Mouse (Mus musculus): ENCODE results near the gene Srr.
A peak's percentile ranks its signal among the peaks of the same experiment; 100 is the strongest.

Gene Srr

DNA sequence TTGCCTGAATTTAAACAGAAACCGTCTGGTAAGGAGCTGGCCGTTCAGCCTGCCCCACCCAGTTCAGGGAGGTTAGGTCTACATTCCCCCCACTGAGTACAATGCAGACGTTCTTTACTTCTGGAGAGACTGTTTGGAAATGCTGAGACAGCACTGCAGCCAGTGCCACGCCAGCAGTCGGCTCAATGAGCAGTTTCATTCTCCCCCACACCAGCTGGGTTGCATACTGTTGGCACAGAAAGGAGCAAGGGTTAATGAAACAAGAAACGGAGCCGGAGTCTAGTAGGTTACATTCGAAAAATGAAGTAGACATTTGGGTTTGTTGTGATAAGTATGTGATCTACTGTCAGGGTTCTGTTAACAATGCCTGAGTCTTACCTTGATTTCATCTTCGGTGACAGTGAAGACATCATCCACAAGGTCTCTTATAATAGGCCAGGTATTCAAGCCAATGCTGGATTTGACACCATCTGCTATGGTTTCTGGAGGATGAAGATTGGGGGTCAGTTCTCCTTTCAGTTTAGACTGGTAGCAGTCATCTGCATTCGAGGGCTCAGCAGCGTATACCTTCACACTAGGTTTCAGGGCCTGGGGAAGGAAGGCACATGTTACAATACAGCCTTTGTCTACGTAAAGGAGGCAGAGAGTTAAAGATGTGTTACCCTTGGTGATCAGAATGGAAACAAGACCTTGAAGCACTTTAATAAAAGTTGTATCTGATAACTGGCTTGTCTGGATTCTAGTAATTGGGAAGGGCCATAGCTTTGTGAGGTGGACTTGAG lies 16.9 kb downstream of the Srr start:
- no peak for DNase-seq (ENCODE audit: low read depth in 2 of 2, low spot score in 2 of 2)

- no peak for DNase-seq (ENCODE audit: low read depth in 2 of 2, low spot score in 2 of 2)
These were observed 17.9 kb downstream of the Srr start for GRCm38 (mm10) chr11:74907850-74908249.

GRCm38 (mm10) chr11:74902416-74902815 lies 23.3 kb downstream of the Srr start:
- DNase-seq (ENCODE audit: low read depth in 2 of 2, low spot score in 2 of 2) = no peak

DNA sequence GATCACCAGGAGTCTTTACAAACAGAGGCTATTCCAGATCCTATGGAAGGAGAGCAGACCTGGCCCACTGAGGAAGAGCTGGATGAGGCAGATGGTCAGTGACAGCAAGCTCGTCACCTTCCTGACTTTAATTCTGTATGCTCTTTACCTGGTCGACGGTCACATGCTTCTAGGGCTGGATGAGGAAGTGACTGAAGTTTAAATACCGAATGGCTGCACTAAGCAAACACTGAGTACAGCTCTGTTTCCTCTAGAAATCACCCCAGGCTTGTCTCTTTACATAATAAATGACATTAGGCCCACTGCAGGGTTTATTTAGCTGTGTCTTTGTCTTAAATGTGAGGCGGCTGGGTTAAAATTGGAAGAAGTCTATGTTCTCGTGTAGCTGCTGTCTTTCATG lies 24.2 kb downstream of the Srr start:
- no peak for DNase-seq (ENCODE audit: low read depth in 2 of 2, low spot score in 2 of 2)

GRCm38 (mm10) chr11:74898517-74898827 lies 27.3 kb downstream of the Srr start:
- DNase-seq (ENCODE audit: low read depth in 2 of 2, low spot score in 2 of 2) = no peak

- peak; percentile 76 to 77 for DNase-seq (ENCODE audit: low read depth in 2 of 2, low spot score in 2 of 2)
These were observed 27.9 kb downstream of the Srr start, which contains the start of gene Tsr1 for GRCm38 (mm10) chr11:74897678-74898516. Tsr1 (plus strand) TSS chr11:74898071.

- peak; percentile 30 to 33 for DNase-seq (ENCODE audit: low read depth in 2 of 2, low spot score in 2 of 2)
These were observed 28.7 kb downstream of the Srr start, which contains the start of gene Sgsm2 for GRCm38 (mm10) chr11:74896901-74897677. Sgsm2 (minus strand) TSS chr11:74897060.

- peak; percentile 23 to 36 for DNase-seq (ENCODE audit: low read depth in 2 of 2, low spot score in 2 of 2)
These were observed 29.5 kb downstream of the Srr start for GRCm38 (mm10) chr11:74895980-74896900.

GRCm38 (mm10) chr11:74894619-74895018 lies 31.1 kb downstream of the Srr start:
- DNase-seq (ENCODE audit: low read depth in 2 of 2, low spot score in 2 of 2) = no peak

DNA sequence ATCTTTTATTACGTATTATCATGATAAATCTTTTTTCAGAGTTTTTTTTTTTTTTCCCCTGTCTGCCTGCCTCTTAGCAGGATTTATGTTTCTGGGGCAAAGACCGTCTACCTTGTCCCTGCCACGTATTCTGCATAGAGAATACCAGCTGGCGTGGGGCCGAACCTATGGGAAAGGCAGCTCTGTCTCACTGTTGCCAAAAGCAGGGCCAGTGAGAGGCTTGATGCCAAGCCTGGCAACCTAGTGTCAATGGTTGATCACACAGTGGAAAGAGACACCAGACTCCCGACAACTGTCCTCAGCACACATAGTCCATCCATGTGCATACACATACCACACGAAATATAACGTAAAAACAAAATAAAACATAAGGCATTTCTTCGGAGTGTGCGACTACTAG lies 42.6 kb downstream of the Srr start:
- no peak for DNase-seq (ENCODE audit: low read depth in 2 of 2, low spot score in 2 of 2)

GRCm38 (mm10) chr11:74881979-74882378 lies 43.8 kb downstream of the Srr start:
- DNase-seq (ENCODE audit: low read depth in 2 of 2, low spot score in 2 of 2) = no peak

DNA sequence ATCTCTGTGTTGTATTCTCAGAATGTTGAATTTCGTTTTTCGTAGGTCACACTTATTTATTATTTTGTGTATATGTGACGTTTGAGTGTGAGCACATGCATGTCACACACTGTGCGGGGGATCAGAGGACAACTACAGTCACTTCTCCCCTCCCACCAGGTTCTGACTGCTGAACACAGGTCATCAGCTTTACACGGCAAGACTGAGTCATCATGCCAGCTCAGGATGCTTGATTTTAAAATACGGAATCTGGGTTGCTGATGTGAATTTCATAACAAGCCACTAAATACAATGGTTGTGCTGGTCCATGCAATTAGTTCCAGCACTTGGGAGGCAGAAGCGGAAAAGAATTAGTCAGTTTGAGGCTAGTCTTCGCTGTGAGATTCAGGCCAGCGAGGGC lies 44.7 kb downstream of the Srr start:
- no peak for DNase-seq (ENCODE audit: low read depth in 2 of 2, low spot score in 2 of 2)

GRCm38 (mm10) chr11:74876801-74877200 lies 48.9 kb downstream of the Srr start:
- DNase-seq (ENCODE audit: low read depth in 2 of 2, low spot score in 2 of 2) = no peak

- no peak for DNase-seq (ENCODE audit: low read depth in 2 of 2, low spot score in 2 of 2)
These were observed 51.1 kb downstream of the Srr start for GRCm38 (mm10) chr11:74874630-74875029.

DNA sequence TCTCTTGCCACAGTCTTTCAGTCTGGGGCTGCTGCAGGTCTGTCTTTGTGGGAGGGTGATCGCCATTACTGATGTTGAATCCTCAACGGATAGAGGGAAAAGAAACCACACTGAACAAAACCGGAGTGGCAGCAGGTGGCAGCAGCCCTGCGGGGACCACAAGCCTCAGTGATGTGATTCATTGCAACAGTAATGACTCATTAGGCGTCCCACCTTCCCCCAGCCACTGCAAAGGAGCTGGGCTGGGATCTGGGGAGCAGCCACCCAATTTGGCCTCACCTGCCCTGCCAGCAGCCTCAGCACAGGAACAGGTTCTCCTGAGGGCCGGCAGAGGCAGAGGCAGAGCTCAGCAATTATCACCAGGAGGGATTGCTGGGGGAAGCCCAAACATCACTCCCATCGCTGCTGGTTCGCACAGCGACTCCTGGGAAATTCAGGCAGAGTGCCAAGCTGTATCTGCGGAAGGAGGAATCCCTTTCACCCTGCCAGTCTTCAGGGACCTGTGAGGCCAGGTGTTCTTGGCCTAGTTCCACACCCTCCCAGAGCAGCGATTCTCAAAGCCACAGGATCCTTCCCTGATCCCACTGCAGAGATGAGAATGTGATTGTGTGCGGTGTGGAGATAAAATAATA lies 54.6 kb downstream of the Srr start:
- no peak for DNase-seq (ENCODE audit: low read depth in 2 of 2, low spot score in 2 of 2)

DNA sequence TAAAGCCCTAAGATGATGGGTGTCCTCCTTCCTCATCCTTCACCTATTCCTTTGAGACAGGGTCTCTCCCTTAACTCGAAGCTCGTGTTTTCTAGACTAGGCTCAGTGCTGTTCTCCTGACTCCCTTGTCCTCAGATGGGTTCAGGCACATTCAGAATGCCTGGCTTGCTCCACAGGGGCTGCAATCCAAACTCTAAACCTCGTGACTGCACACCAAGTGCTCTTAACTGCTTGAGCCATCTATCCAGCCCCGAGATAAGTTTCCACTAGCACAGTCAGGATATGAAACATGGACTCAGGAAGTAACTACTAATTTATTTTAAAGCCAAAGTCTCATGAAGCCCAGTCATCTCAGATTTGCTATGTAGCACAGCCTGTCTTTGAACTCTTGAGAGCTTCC lies 55.2 kb downstream of the Srr start:
- no peak for DNase-seq (ENCODE audit: low read depth in 2 of 2, low spot score in 2 of 2)

GRCm38 (mm10) chr11:74869603-74870002 lies 56.1 kb downstream of the Srr start:
- no peak for DNase-seq (ENCODE audit: low read depth in 2 of 2, low spot score in 2 of 2)

GRCm38 (mm10) chr11:74868046-74868760 lies 57.5 kb downstream of the Srr start:
- no peak for DNase-seq (ENCODE audit: low read depth in 2 of 2, low spot score in 2 of 2)

DNA sequence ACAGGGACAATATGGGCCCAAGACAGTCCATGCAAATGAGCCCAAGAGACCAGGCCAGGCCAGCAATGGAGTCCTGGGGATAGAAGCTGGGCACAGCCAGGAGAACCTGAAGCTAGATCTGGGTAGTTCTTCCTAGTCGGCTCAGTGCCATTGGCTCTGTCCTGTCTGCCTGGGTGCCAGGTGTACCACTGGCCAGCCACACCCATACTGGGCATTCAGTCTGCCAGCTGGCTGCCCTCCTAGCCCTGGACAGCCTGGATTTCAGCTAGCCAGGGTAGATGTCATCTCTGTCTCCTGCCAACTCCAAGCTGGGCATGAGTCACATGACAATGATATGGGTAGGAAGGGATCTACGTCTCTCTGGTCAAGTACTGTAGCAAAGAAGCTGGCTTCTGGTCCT lies 58.6 kb downstream of the Srr start:
- DNase-seq (ENCODE audit: low read depth in 2 of 2, low spot score in 2 of 2) = no peak

All from CD8-positive naive resting alpha-beta T cell, adult 2 months (primary cell).